Mouse (Mus musculus) olfactory bulb, adult 2 months (tissue): ENCODE data around the gene 4933415A04Rik. TPM values are rescaled to one million over a fixed set of nuclear protein-coding genes. Genes with fewer than 3 reads are reported as not detected.

ENCODE experiments used
- H3K27ac ChIP-seq: fragments of 200-500 bp; 2 replicates; pipeline ENCODE4 v1.5.1; 2012; ENCODE audit warnings: low read depth, low read length; ENCODE audit not compliant: insufficient read depth
- H3K4me1 ChIP-seq: fragments of 200-500 bp; 2 replicates; pipeline ENCODE4 v1.6.1; 2012; ENCODE audit warnings: low read length; ENCODE audit not compliant: control insufficient read depth, insufficient read depth
- H3K4me3 ChIP-seq: fragments of 200-500 bp; 2 replicates; pipeline ENCODE4 v1.5.1; 2012; ENCODE audit warnings: mild to moderate bottlenecking, low read depth, low read length, moderate library complexity; ENCODE audit not compliant: insufficient read depth
- CTCF ChIP-seq: fragments of 200-500 bp; IDR thresholded peaks from 2 replicates; pipeline ENCODE4 v1.5.1; 2012; ENCODE audit warnings: low read depth, mild to moderate bottlenecking, low read length, moderate library complexity; ENCODE audit not compliant: insufficient read depth
- POLR2A ChIP-seq: fragments of 200-500 bp; IDR thresholded peaks from 2 replicates; pipeline ENCODE4 v1.6.1; 2012; ENCODE audit warnings: mild to moderate bottlenecking, low read depth, low read length, moderate library complexity; ENCODE audit not compliant: insufficient read depth
- WGBS: fragments of 180-500 bp; shearing (Covaris S2); methylation state at CpG from one replicate; pipeline ENCODE4 v1.1.7; 2018; 5-methylcytosine and 5-hydroxymethylcytosine counted together
- polyA plus RNA-seq: library from polyadenylated mRNA; stranded (reverse); fragments of >200 nt; gene quantifications from 2 replicates; pipeline ENCODE4 v1.2.4, GENCODE M21; 2012; ENCODE audit warnings: low replicate concordance; ENCODE audit not compliant: missing spikeins, insufficient read depth, insufficient read length

Gene 4933415A04Rik
- polyA plus RNA-seq, 1 experiment = not detected

DNA sequence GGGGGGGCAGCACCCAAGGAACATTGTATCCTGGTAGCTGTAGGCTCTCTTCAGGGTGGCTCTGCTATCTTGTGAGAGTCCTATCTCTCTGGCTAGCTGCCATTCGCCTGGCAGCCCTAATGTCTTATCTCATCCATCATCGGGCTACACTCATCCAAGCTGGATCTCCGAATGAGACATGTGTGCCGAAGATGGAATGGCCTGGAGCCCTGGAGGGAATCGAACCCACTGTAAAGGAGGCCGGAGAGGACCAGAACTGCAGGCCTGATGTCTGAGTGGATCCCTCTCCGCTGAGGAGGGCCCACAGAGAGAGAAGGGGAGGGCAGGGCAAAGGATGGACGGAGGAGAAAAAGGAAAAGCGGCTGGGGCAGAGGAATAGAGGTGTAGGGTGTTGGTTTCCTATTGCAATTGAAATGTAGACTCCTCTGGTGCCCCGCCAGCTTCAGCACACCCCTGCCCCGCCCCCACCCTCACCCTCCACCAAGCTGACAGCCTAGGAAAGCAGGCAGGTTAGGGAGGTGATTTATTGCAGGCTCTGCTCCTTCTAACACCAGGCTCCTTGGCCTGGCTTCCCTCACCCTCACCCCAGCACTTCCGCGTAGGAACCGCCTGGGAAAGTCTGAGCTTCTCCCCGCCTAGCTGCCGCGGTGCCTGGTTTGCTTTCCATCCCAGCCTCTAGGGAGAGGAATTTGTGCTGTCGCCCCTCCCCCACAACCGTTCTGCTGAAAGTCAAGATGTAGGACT is 47.0 kb downstream of the 4933415A04Rik start:
- WGBS = 38% methylated on average over 19 of the region's 19 CpGs

DNA sequence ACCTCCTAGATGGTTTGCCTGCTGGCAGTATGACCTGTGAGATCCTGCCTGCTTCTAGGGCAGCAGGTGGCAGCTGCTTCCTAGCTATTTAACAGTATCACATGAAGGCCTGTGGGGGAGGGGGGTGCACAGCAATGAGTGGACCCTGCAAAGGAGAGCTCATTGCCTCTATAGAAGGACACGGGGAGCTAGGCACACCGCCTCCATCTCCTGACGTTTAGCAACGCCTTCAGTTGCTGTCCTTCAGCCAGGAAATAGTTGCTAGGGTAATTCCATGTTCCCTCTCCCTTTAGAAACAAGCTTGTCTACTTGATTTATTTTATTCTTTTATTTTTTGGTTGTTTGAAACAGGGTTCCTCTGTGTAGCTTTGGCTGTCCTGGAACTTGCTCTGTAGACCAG is 49.9 kb downstream of the 4933415A04Rik start:
- Histone ChIP-seq H3K4me1 (peaks cover 18% of the 10 kb centered on the region), H3K4me3 (no peak overlapping the region), H3K27ac (no peak overlapping the region)
- 72% methylated on average over 4 of the region's 4 CpGs for WGBS
- TF ChIP-seq POLR2A = no peak
- TF ChIP-seq CTCF = no peak

More for the DNA sequence above, 47.0 kb downstream of the 4933415A04Rik start:
- Histone ChIP-seq H3K27ac (no peak overlapping the region), H3K4me3 (no peak overlapping the region), H3K4me1 (peaks cover 18% of the 10 kb centered on the region)
- TF ChIP-seq POLR2A = no peak
- no peak for TF ChIP-seq CTCF

DNA sequence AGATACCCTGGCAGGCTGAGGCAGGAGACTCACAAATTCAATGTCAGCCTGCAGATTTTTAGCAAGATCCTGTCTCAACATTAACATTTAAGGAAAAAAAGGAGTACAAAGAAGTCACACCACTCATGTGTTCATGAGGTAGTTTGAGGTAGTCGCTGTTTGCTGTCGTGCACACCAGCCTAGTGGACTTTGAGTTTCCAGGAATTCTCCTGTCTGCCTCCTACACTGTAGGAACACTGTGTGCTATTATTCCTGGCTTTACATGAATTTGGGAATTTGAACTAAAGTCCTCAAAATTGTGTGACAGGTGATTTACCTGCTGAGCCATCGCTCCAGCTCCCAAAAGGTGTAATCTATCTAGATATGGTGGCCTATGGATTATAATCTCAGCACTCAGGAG is 51.6 kb downstream of the 4933415A04Rik start:
- H3K4me3 ChIP-seq = no peak overlapping the region
- no peak for TF ChIP-seq POLR2A
- no peak for TF ChIP-seq CTCF
- no peak overlapping the region for H3K27ac ChIP-seq
- H3K4me1 ChIP-seq = peaks cover 14% of the 10 kb centered on the region
- 98% methylated on average over 3 of the region's 3 CpGs for WGBS

Other genes with a start within 250 kb of the 4933415A04Rik start
- gene Pttg1, start 160.8 kb upstream of the 4933415A04Rik start, polyA plus RNA-seq = not detected in 2 replicates
- not detected in 2 replicates for gene Slu7, start 153.3 kb upstream of the 4933415A04Rik start, polyA plus RNA-seq
- gene C1qtnf2, start 112.8 kb upstream of the 4933415A04Rik start, polyA plus RNA-seq = not detected in 2 replicates
- gene Ccnjl, start 58.3 kb upstream of the 4933415A04Rik start, polyA plus RNA-seq = not detected in 2 replicates
- gene Fabp6, start 14.5 kb downstream of the 4933415A04Rik start, polyA plus RNA-seq = not detected in 2 replicates
- gene Pwwp2a, start 95.0 kb downstream of the 4933415A04Rik start, polyA plus RNA-seq = not detected in 2 replicates
- gene Ttc1, start 161.0 kb downstream of the 4933415A04Rik start, polyA plus RNA-seq = not detected in 2 replicates